Mouse (Mus musculus): ENCODE results near the gene Fbln2.

DNA sequence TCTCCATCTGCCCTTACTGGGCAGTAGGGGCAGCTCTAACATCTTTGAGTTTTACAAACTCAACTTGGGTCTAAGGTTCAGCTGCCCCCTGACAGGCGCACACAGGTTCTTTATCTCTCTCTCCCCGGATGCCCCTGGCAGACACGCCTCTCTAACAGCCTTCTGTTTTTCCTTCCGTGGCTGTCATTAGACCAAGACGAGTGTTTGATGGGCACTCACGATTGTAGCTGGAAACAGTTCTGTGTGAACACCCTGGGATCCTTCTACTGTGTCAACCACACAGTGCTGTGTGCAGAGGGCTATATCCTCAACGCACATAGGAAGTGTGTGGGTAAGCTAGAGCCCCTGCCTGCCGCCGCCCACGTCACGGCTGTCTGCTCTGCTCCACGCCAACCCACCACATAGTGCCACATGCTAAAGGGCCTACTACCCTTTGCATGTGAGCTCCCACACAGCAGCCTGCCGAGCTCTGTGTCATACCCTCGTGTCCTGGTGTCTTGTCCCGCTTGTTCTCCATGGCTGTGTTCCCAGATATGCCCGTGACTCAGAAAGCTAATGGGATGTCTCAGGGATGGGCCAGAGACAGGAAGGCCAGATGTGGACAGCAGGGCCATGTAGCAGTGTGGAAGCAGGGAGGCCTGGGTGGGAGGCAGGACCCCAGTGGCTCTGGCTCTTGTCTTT is 47.3 kb downstream of the Fbln2 start:
- TF ChIP-seq CTCF (IDR thresholded peaks at IDR 0.05; ENCODE audit: control insufficient read depth, insufficient read depth, low read length) (no peak), POLR2A (IDR thresholded peaks at IDR 0.05; ENCODE audit: borderline replicate concordance, control insufficient read depth, low read depth, low read length) (no peak)

Measured in bone marrow, adult 2 months (tissue).